Mouse (Mus musculus): ENCODE measurements around the gene Nfam1.

Gene Nfam1

GRCm38 (mm10) chr15:83038812-83039211 is 5.7 kb upstream of the Nfam1 start:
- in situ Hi-C loops (cut with MboI, MseI), result no loop called here

- in situ Hi-C loops (cut with MboI, MseI), result no loop called here
Observed at GRCm38 (mm10) chr15:83037755-83038483, 4.8 kb upstream of the Nfam1 start.

- in situ Hi-C loops (cut with MboI, MseI), result no loop called here
Observed at GRCm38 (mm10) chr15:83036900-83037519, 3.9 kb upstream of the Nfam1 start.

- in situ Hi-C loops (cut with MboI, MseI), result no loop called here
Observed at GRCm38 (mm10) chr15:83036089-83036488, 3.0 kb upstream of the Nfam1 start.

- in situ Hi-C loops (cut with MboI, MseI), result no loop called here
Observed at GRCm38 (mm10) chr15:83034275-83034977, 1.3 kb upstream of the Nfam1 start.

GRCm38 (mm10) chr15:83030884-83031283 is 2.2 kb downstream of the Nfam1 start:
- in situ Hi-C loops (cut with MboI, MseI), result no loop called here

- in situ Hi-C loops (cut with MboI, MseI), result no loop called here
Observed at GRCm38 (mm10) chr15:83029725-83030718, 3.1 kb downstream of the Nfam1 start.

GRCm38 (mm10) chr15:83026129-83026528 is 7.0 kb downstream of the Nfam1 start:
- in situ Hi-C loops (cut with MboI, MseI), result no loop called here

- in situ Hi-C loops (cut with MboI, MseI), result no loop called here
Observed at GRCm38 (mm10) chr15:83025041-83025760, 7.9 kb downstream of the Nfam1 start.

- in situ Hi-C loops (cut with MboI, MseI), result no loop called here
Observed at GRCm38 (mm10) chr15:83022947-83023346, 10.2 kb downstream of the Nfam1 start.

GRCm38 (mm10) chr15:83010990-83011664 is 22.0 kb downstream of the Nfam1 start:
- in situ Hi-C loops (cut with MboI, MseI), result no loop called here

- in situ Hi-C loops (cut with MboI, MseI), result no loop called here
Observed at GRCm38 (mm10) chr15:83010423-83010822, 22.7 kb downstream of the Nfam1 start.

- in situ Hi-C loops (cut with MboI, MseI), result no loop called here
Observed at GRCm38 (mm10) chr15:83009532-83009931, 23.6 kb downstream of the Nfam1 start.

- in situ Hi-C loops (cut with MboI, MseI), result no loop called here
Observed at GRCm38 (mm10) chr15:83008761-83009423, 24.2 kb downstream of the Nfam1 start.

- in situ Hi-C loops (cut with MboI, MseI), result no loop called here
Observed at GRCm38 (mm10) chr15:83007346-83007920, 25.7 kb downstream of the Nfam1 start.

GRCm38 (mm10) chr15:83002665-83003548 is 30.2 kb downstream of the Nfam1 start:
- in situ Hi-C loops (cut with MboI, MseI), result no loop called here

GRCm38 (mm10) chr15:82998811-82999221 is 34.3 kb downstream of the Nfam1 start:
- in situ Hi-C loops (cut with MboI, MseI), result no loop called here

GRCm38 (mm10) chr15:82996431-82996830 is 36.7 kb downstream of the Nfam1 start:
- in situ Hi-C loops (cut with MboI, MseI), result no loop called here

Measured in T-helper 1 cell (primary cell).